Mouse (Mus musculus) T-helper 17 cell (primary cell): ENCODE data around the gene Rassf8.

Experiments
- in situ Hi-C, 2 experiments: fragments of 300-600 bp; cut with MboI, MseI; formaldehyde crosslinking; loops; 1 replicate in 1 of 2; 2 replicates in 1 of 2; pipeline ENCODE4 v1.15.1; 2025; ENCODE audit warnings: high pct_unique_total_duplicates in 2 of 2

Gene Rassf8

GRCm38 (mm10) chr6:145810015-145810414, 63.5 kb downstream of the Rassf8 start:
- in situ Hi-C loops: no loop called here

GRCm38 (mm10) chr6:145811174-145811573, 64.6 kb downstream of the Rassf8 start:
- in situ Hi-C loops: no loop called here

- in situ Hi-C loops: no loop called here
Measured at GRCm38 (mm10) chr6:145815200-145815599, 68.7 kb downstream of the Rassf8 start.

GRCm38 (mm10) chr6:145819151-145819550, 72.6 kb downstream of the Rassf8 start:
- in situ Hi-C loops: no loop called here

- in situ Hi-C loops: no loop called here
Measured at GRCm38 (mm10) chr6:145822218-145822617, 75.7 kb downstream of the Rassf8 start.

GRCm38 (mm10) chr6:145823103-145823502, 76.6 kb downstream of the Rassf8 start:
- in situ Hi-C loops: no loop called here

- in situ Hi-C loops: no loop called here
Measured at GRCm38 (mm10) chr6:145823588-145824234, 77.2 kb downstream of the Rassf8 start.

- in situ Hi-C loops: no loop called here
Measured at GRCm38 (mm10) chr6:145826305-145826704, 79.8 kb downstream of the Rassf8 start.

- in situ Hi-C loops: no loop called here
Measured at GRCm38 (mm10) chr6:145829062-145829835, 82.7 kb downstream of the Rassf8 start.

GRCm38 (mm10) chr6:145830117-145830516, 83.6 kb downstream of the Rassf8 start:
- in situ Hi-C loops: loop anchor here (5.0 kb wide), 2 partner anchors 322 to 442 kb away; no protein-coding TSS in a partner anchor

- in situ Hi-C loops: loop anchor here (5.0 kb wide), 2 partner anchors 322 to 442 kb away; no protein-coding TSS in a partner anchor
Measured at GRCm38 (mm10) chr6:145830617-145831016, 84.1 kb downstream of the Rassf8 start.

- in situ Hi-C loops: loop anchor here (5.0 kb wide), 2 partner anchors 319 to 439 kb away; no protein-coding TSS in a partner anchor
Measured at GRCm38 (mm10) chr6:145832927-145833326, 86.4 kb downstream of the Rassf8 start.

GRCm38 (mm10) chr6:145835359-145835758, 88.8 kb downstream of the Rassf8 start:
- in situ Hi-C loops: no loop called here

- in situ Hi-C loops: no loop called here
Measured at GRCm38 (mm10) chr6:145845611-145846010, 99.1 kb downstream of the Rassf8 start.

GRCm38 (mm10) chr6:145846076-145846475, 99.5 kb downstream of the Rassf8 start:
- in situ Hi-C loops: no loop called here

- in situ Hi-C loops: no loop called here
Measured at GRCm38 (mm10) chr6:145846948-145847347, 100.4 kb downstream of the Rassf8 start.

GRCm38 (mm10) chr6:145847661-145848060, 101.1 kb downstream of the Rassf8 start:
- in situ Hi-C loops: no loop called here

GRCm38 (mm10) chr6:145850789-145851188, 104.2 kb downstream of the Rassf8 start:
- in situ Hi-C loops: no loop called here

GRCm38 (mm10) chr6:145851956-145852355, 105.4 kb downstream of the Rassf8 start:
- in situ Hi-C loops: no loop called here

GRCm38 (mm10) chr6:145852708-145853107, 106.2 kb downstream of the Rassf8 start:
- in situ Hi-C loops: no loop called here

GRCm38 (mm10) chr6:145853356-145854079, 107.0 kb downstream of the Rassf8 start:
- in situ Hi-C loops: no loop called here

- in situ Hi-C loops: loop anchor here in 1 of 2 experiments (5.0 kb wide), 1 partner anchor 83 kb away; no protein-coding TSS in a partner anchor
Measured at GRCm38 (mm10) chr6:145854756-145855155, 108.2 kb downstream of the Rassf8 start.
